8 mouse cellular contexts compared by ENCODE assay signal in the genomic region with DNA sequence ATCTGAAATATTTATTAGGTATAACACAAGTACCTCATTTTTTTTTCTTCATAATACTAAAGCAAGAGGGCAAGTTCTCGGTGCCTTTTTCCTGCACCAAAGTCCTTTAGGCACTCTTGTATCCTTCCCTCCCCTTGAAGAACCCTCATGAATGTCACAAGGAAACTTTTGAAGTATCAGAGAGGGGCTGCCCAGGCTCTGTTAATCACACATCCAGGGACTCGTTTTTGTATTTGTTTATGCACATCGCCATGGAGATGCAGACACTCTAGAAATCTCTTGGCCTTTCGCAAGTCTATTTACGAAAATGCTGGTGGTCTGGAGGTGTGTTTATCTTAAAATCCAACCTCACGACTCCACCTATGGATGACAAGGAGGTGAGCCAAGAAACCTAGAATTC.
DNase-seq lines count a peak whose midpoint lies in the region; ATAC-seq and TF ChIP-seq lines count a peak whose summit lies in the region.

No protein-coding gene starts in this region.

- DNase-seq in kidney, postnatal 0 days (ENCODE audit: low spot score): no peak
- no peak for DNase-seq in kidney, adult 8-10 months
- no peak for DNase-seq in embryonic facial prominence, embryonic 14.5 days (ENCODE audit: low spot score)
- DNase-seq in adrenal gland, postnatal 36 days: no peak
- no peak for DNase-seq in gastrocnemius, postnatal 36 days

- peak overlapping the region; percentile 44 for H3K4me2 ChIP-seq in kidney, postnatal 0 days (ENCODE audit: low read length)
- peak overlapping the region; percentile 51 for H3K4me2 ChIP-seq in embryonic facial prominence, embryonic 14.5 days (ENCODE audit: low read depth, low read length)
- H3K4me2 ChIP-seq in intestine, embryonic 15.5 days (replicated peaks): peak overlapping the region; percentile 44
- peak overlapping the region; percentile 56 for H3K4me2 ChIP-seq in neural tube, embryonic 14.5 days (ENCODE audit: low read depth, low read length)
- no peak overlapping the region for H3K4me2 ChIP-seq in liver, embryonic 12.5 days

- no peak for TF ChIP-seq CTCF in kidney, postnatal 0 days (IDR thresholded peaks at IDR 0.05; ENCODE audit: low read depth)

- no peak overlapping the region for H3K27ac ChIP-seq in kidney, postnatal 0 days
- no peak overlapping the region for H3K27ac ChIP-seq in embryonic facial prominence, embryonic 14.5 days (replicated peaks; ENCODE audit: low read depth, low read length)
- H3K27ac ChIP-seq in intestine, embryonic 15.5 days: no peak overlapping the region
- no peak overlapping the region for H3K27ac ChIP-seq in neural tube, embryonic 14.5 days (ENCODE audit: low read depth, low read length)
- H3K27ac ChIP-seq in liver, embryonic 12.5 days: no peak overlapping the region

- no peaks in the 10 kb centered on the region for H3K27me3 ChIP-seq in kidney, postnatal 0 days (ENCODE audit: insufficient read depth, low read length)
- H3K27me3 ChIP-seq in embryonic facial prominence, embryonic 14.5 days (replicated peaks; ENCODE audit: control insufficient read depth, insufficient read depth, low read length): no peaks in the 10 kb centered on the region
- H3K27me3 ChIP-seq in intestine, embryonic 15.5 days (replicated peaks): no peaks in the 10 kb centered on the region
- no peaks in the 10 kb centered on the region for H3K27me3 ChIP-seq in neural tube, embryonic 14.5 days (ENCODE audit: control insufficient read depth, insufficient read depth, low read length)
- H3K27me3 ChIP-seq in liver, embryonic 12.5 days (replicated peaks): no peaks in the 10 kb centered on the region

- H3K4me3 ChIP-seq in kidney, postnatal 0 days (replicated peaks; ENCODE audit: low read depth, low read length): no peak overlapping the region
- H3K4me3 ChIP-seq in embryonic facial prominence, embryonic 14.5 days (ENCODE audit: low read depth, low read length): no peak overlapping the region
- no peak overlapping the region for H3K4me3 ChIP-seq in intestine, embryonic 15.5 days (replicated peaks)
- H3K4me3 ChIP-seq in neural tube, embryonic 14.5 days (ENCODE audit: low read depth, low read length): peak overlapping the region; percentile 29
- no peak overlapping the region for H3K4me3 ChIP-seq in liver, embryonic 12.5 days

- no peak for ATAC-seq in kidney, postnatal 0 days (replicated peaks; ENCODE audit: low FRiP score, low read depth)
- ATAC-seq in embryonic facial prominence, embryonic 14.5 days (ENCODE audit: low read depth): no peak
- no peak for ATAC-seq in intestine, embryonic 15.5 days
- peak; percentile 49; the same call in 1 of the 2 replicates for ATAC-seq in neural tube, embryonic 14.5 days (ENCODE audit: low read depth)
- no peak for ATAC-seq in liver, embryonic 12.5 days

- intact Hi-C loops in gastrocnemius, postnatal 36 days (cut with DNase I): no loop called here

- no peaks in the 10 kb centered on the region for H3K36me3 ChIP-seq in kidney, postnatal 0 days (ENCODE audit: insufficient read depth, low read length)
- H3K36me3 ChIP-seq in embryonic facial prominence, embryonic 14.5 days (ENCODE audit: control insufficient read depth, insufficient read depth, low read length): no peaks in the 10 kb centered on the region
- no peaks in the 10 kb centered on the region for H3K36me3 ChIP-seq in intestine, embryonic 15.5 days
- no peaks in the 10 kb centered on the region for H3K36me3 ChIP-seq in neural tube, embryonic 14.5 days (ENCODE audit: control insufficient read depth, insufficient read depth, low read length)
- no peaks in the 10 kb centered on the region for H3K36me3 ChIP-seq in liver, embryonic 12.5 days

- H3K4me1 ChIP-seq in kidney, postnatal 0 days (replicated peaks; ENCODE audit: insufficient read depth, low read length): no peaks in the 10 kb centered on the region
- H3K4me1 ChIP-seq in embryonic facial prominence, embryonic 14.5 days (ENCODE audit: control insufficient read depth, insufficient read depth, low read length): no peaks in the 10 kb centered on the region
- H3K4me1 ChIP-seq in intestine, embryonic 15.5 days (replicated peaks): no peaks in the 10 kb centered on the region
- H3K4me1 ChIP-seq in neural tube, embryonic 14.5 days (ENCODE audit: control insufficient read depth, insufficient read depth, low read length): peaks cover 2% of the 10 kb centered on the region; the same call in 1 of the 2 replicates
- H3K4me1 ChIP-seq in liver, embryonic 12.5 days: no peaks in the 10 kb centered on the region

- 40% methylated on average over 6 of the region's 6 CpGs for WGBS in kidney, postnatal 0 days
- WGBS in embryonic facial prominence, embryonic 14.5 days: 56% methylated on average over 6 of the region's 6 CpGs
- 28% methylated on average over 6 of the region's 6 CpGs for WGBS in intestine, embryonic 15.5 days
- 27% methylated on average over 6 of the region's 6 CpGs for WGBS in neural tube, embryonic 14.5 days
- 54% methylated on average over 6 of the region's 6 CpGs for WGBS in liver, embryonic 12.5 days (ENCODE audit: insufficient replicate concordance)

- H3K9ac ChIP-seq in kidney, postnatal 0 days (ENCODE audit: low read depth, low read length): no peak overlapping the region
- H3K9ac ChIP-seq in embryonic facial prominence, embryonic 14.5 days (ENCODE audit: low read depth, low read length): no peak overlapping the region
- no peak overlapping the region for H3K9ac ChIP-seq in intestine, embryonic 15.5 days
- no peak overlapping the region for H3K9ac ChIP-seq in neural tube, embryonic 14.5 days (replicated peaks; ENCODE audit: low read depth, low read length)
- no peak overlapping the region for H3K9ac ChIP-seq in liver, embryonic 12.5 days

- no peaks in the 10 kb centered on the region for H3K9me3 ChIP-seq in kidney, postnatal 0 days (replicated peaks; ENCODE audit: low read length)
- H3K9me3 ChIP-seq in embryonic facial prominence, embryonic 14.5 days (ENCODE audit: control insufficient read depth, low read length): no peaks in the 10 kb centered on the region
- H3K9me3 ChIP-seq in intestine, embryonic 15.5 days: no peaks in the 10 kb centered on the region
- no peaks in the 10 kb centered on the region for H3K9me3 ChIP-seq in neural tube, embryonic 14.5 days (ENCODE audit: control insufficient read depth, low read length)
- no peaks in the 10 kb centered on the region for H3K9me3 ChIP-seq in liver, embryonic 12.5 days (replicated peaks)
